Mouse (Mus musculus): ENCODE data around the gene Ncstn.

The Ncstn gene

DNA sequence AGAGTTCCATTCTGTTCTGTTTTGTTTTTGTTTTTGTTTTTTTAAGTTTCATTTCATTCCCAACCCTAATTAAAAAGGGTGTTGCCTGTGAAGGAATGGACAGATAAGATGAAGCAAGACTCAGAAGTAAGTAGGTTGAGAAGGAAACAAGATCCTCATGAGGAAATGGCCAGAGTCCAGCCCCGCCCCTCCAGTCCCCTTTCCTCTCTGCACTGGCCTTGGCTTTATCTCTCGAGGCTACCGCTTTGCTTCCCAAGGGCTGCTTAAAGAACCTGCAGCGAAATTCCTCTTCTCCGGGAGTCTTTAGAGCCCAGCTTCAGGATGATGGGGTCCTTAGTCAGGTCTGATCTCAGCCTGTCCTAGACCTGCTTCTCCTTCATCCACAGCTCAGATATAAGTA is 4.6 kb downstream of the Ncstn start:
- in situ Hi-C loops (cut with MboI, MseI) = no loop called here

- in situ Hi-C loops (cut with MboI, MseI) = no loop called here
Measured at GRCm38 (mm10) chr1:172072604-172073003, 10.0 kb downstream of the Ncstn start.

DNA sequence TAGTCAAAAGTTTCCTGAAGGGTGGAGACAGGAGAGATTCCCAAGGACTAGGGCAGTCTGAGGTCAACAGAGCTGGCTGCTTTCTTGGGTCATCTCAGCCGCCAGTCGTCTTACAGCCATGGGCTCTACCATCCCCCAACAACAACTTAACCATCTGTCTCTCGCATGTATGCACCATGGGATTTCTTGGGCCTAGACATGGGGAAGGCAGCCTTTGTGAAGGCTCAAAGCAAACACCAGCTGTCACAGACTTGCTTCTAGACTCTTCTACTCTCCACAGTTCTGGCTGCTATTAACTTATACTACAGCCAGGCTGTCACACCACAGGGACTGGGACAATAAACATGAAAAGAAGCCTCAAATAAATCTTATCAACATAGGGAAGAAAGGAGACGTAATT is 11.0 kb downstream of the Ncstn start:
- in situ Hi-C loops (cut with MboI, MseI) = no loop called here

- in situ Hi-C loops (cut with MboI, MseI) = no loop called here
Measured at GRCm38 (mm10) chr1:172070227-172070626, 12.4 kb downstream of the Ncstn start.

GRCm38 (mm10) chr1:172064613-172065141 is 17.9 kb downstream of the Ncstn start:
- in situ Hi-C loops (cut with MboI, MseI) = no loop called here

DNA sequence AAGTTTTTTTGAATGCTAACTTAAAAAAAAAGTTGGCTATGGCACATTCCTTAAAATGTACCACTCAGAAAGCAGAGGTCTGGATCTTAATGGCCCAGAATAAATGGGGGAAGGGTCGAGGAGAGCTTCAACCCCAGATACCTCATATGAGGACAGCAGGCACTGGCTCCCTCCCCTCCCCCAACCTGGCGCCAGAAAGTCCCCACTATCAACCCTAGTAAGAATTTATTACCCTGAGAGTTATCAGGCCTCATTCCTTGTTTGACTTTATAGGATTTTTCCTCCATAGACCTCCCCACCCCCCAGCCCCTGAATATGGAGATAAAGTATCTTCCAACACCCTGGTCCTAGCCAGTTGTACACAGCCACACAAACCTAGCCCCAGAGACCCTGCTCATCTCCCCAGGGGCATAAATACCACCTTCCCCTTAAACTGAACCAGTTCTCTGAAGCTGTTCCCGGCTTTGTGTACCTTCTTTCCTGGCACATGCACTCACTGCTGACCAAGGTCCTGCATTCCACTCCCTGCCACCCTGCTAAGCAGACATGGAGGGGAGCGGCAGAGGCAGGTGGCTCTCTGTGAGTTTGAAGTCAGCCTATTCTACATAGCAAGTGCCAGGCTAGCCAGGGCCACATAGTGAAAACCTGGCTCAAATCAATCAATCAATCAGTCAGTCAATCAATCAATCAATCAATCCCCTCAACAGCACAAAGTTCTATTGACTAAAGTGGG is 19.1 kb downstream of the Ncstn start:
- in situ Hi-C loops (cut with MboI, MseI) = no loop called here

- in situ Hi-C loops (cut with MboI, MseI) = no loop called here
Measured at GRCm38 (mm10) chr1:172062101-172062500, 20.5 kb downstream of the Ncstn start.

DNA sequence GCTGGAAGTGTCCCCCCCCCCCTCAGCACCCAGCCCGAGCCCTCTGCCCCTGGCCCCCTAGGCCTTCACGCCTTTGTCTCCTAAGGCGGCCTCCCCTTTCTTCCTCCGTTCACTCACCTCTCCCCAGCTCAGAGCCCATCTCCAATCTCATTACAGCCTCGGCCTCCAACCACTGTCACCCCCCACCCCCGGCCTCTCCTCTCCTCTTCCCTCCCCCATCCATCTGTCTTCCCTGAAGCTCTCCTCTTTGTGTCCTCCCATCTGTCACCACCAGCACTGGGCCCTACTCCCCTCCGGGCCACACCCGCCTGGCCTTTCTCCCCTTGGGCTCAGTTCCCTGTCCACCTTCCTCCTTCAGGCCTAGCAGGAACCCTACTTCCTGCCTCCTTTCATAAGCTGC is 21.4 kb downstream of the Ncstn start:
- in situ Hi-C loops (cut with MboI, MseI) = no loop called here

GRCm38 (mm10) chr1:172060659-172061058 is 21.9 kb downstream of the Ncstn start:
- in situ Hi-C loops (cut with MboI, MseI) = no loop called here

- in situ Hi-C loops (cut with MboI, MseI) = no loop called here
Measured at GRCm38 (mm10) chr1:172058874-172059273, 23.7 kb downstream of the Ncstn start.

DNA sequence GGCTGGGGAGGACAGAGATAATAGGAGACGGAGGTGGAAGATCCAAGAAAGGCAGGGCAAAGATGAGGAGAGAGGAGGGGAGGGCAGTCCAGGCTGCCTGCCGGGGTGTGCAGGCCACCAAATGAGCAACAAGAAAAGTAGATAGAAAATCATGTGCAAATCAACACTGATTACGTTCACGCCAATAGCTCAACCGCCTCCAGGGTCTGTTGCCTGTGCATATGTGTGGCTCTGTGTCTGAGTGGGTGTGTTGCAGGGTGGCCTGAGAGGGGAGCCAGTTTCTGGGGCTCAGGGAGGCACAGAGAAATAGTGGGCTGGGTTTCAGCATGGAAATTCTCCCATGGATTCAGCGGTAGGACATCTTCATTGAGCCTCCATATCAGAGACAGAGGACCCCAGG is 24.3 kb downstream of the Ncstn start:
- in situ Hi-C loops (cut with MboI, MseI) = no loop called here

DNA sequence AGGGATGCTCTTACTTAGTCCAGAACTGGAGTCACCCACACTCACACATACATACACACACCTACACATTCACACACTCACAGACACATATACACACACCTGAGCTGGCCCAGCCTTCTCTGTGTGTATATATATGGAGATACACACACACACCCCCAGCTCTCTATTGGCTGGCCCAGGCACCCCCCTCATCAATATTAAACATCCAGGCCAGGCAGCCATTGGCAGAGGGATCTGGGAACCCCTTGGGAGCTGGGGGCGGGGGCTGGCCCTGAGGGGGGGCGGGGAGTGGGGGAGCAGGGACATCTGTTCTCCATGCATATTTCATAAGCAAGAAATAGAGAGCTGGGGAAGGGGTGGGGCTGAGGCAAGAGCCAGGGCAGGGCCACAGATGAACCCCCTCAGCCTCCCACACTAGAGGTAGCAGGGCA is 25.1 kb downstream of the Ncstn start, which contains the start of gene Nhlh1:
Gene Nhlh1, minus strand, starts transcription at position 83 of the 431 bp plus-strand sequence.
- in situ Hi-C loops (cut with MboI, MseI) = no loop called here

DNA sequence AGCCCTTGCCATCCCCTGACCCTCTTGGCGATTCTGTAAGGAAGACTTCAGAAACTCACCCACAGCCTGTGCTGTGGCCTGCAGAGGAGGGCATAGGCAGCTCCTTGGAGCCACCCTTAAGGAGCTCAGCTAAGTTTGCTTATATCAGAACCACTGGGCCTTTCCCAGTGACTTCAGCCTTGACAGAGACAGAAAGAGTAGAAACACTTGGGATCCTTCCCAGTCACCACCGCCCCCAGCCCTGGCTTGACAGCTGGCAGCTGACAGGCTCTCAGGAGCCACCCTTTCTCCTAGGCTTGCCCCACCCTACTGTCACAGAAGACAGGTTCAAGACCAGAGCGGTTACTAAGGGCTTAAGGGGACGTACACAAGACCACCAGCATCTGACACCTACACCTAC is 26.3 kb downstream of the Ncstn start:
- in situ Hi-C loops (cut with MboI, MseI) = no loop called here

GRCm38 (mm10) chr1:172053541-172054440 is 28.8 kb downstream of the Ncstn start:
- in situ Hi-C loops (cut with MboI, MseI) = no loop called here

DNA sequence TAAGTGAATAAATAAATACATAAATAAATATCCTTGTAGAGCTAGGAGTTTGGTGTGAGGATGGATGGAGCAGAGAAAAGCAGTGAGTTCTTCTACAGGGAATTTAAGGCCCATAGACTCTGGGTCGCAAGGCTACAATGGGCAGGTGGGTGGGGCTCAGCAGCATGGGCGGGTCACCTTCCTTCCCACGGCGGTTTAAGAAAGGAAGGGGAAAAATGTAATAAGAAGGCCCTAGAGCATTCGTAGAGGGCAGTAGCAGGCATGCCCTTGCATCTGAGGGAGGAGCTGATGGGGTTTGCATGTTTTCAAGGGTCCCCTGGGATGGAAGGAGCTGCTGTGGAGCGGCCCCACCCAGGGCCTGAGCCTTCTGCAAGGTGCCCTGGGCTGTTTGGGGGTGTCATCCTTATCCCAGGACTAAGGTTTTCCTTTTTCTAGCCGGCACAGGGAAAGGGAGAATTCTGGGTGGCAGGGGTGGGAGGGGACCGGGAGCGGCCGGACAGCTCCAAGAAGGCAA is 29.8 kb downstream of the Ncstn start:
- in situ Hi-C loops (cut with MboI, MseI) = no loop called here

GRCm38 (mm10) chr1:172049131-172049782 is 33.3 kb downstream of the Ncstn start:
- in situ Hi-C loops (cut with MboI, MseI) = loop anchor here (10.0 kb wide), 1 partner anchor 266 kb away; no protein-coding TSS in a partner anchor

DNA sequence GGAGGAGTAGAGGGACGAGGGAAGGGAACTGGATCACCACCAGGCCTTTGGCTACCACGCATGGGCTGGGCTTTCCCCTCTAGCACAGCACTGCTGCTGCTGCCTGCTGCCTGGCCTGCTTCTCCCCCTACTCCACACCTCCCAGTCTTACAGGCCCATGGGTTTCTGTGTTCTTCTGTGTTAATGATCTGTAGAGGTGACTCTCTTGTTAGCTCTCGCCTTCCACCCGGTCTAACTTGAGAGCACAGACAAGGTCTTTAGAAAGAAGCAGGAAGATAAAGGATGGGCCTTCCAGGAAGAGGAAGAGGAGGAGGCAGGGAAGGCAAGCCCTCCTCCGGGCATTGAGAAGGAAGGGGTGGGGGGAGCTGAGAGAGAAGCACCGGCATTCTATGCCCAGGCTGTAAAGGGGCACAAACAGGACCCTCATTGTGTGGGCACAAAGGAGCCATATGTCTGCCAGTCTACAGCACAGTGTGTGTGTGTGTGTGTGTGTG is 34.3 kb downstream of the Ncstn start:
- in situ Hi-C loops (cut with MboI, MseI) = loop anchor here (10.0 kb wide), 1 partner anchor 267 kb away; no protein-coding TSS in a partner anchor

- in situ Hi-C loops (cut with MboI, MseI) = loop anchor here (10.0 kb wide), 1 partner anchor 268 kb away; no protein-coding TSS in a partner anchor
Measured at GRCm38 (mm10) chr1:172046938-172047337, 35.7 kb downstream of the Ncstn start.

- in situ Hi-C loops (cut with MboI, MseI) = loop anchor here (10.0 kb wide), 1 partner anchor 268 kb away; no protein-coding TSS in a partner anchor
Measured at GRCm38 (mm10) chr1:172046410-172046809, 36.2 kb downstream of the Ncstn start.

GRCm38 (mm10) chr1:172029914-172030313 is 52.7 kb downstream of the Ncstn start:
- in situ Hi-C loops (cut with MboI, MseI) = no loop called here

All from regulatory T cell (primary cell).